Mouse (Mus musculus) liver, adult 2 months (tissue): ENCODE results near the gene Aktip. TPM values are rescaled to one million over a fixed set of nuclear protein-coding genes. Genes with fewer than 3 reads are reported as not detected.

Experiments
- DNase-seq: peaks from one replicate; pipeline ENCODE4 v3.0.0-alpha.2; 2011; ENCODE audit warnings: low read depth, low spot score; ENCODE audit errors: extremely low read depth
- H3K27ac ChIP-seq: fragments of 200-500 bp; replicated peaks from 2 replicates; pipeline ENCODE4 v1.5.1; 2012; ENCODE audit warnings: low read depth, mild to moderate bottlenecking, control low read depth, inconsistent platforms, low read length; ENCODE audit not compliant: insufficient read depth
- H3K27me3 ChIP-seq: fragments of 200-500 bp; 2 replicates; pipeline ENCODE4 v1.6.1; 2012; ENCODE audit warnings: mild to moderate bottlenecking, moderate library complexity, low read length, inconsistent platforms; ENCODE audit not compliant: control insufficient read depth, insufficient read depth
- H3K36me3 ChIP-seq: fragments of 200-500 bp; 2 replicates; pipeline ENCODE4 v1.6.1; 2012; ENCODE audit warnings: low read length, inconsistent platforms; ENCODE audit not compliant: control insufficient read depth, insufficient read depth
- H3K4me1 ChIP-seq: fragments of 200-500 bp; 2 replicates; pipeline ENCODE4 v1.6.1; 2011; ENCODE audit warnings: low read length; ENCODE audit not compliant: control insufficient read depth, insufficient read depth
- H3K4me3 ChIP-seq: fragments of 200-500 bp; 2 replicates; pipeline ENCODE4 v1.5.1; 2011; ENCODE audit warnings: low read depth, mild to moderate bottlenecking, control low read depth, low read length, moderate library complexity; ENCODE audit not compliant: insufficient read depth
- H3K79me2 ChIP-seq: fragments of 200-500 bp; 2 replicates; pipeline ENCODE4 v1.6.1; 2012; ENCODE audit warnings: inconsistent platforms, mild to moderate bottlenecking, low read length, moderate library complexity; ENCODE audit not compliant: control insufficient read depth, insufficient read depth
- H3K9ac ChIP-seq: fragments of 200-500 bp; 2 replicates; pipeline ENCODE4 v1.6.1; 2012; ENCODE audit warnings: low read depth, mild to moderate bottlenecking, control low read depth, inconsistent platforms, low read length
- CTCF ChIP-seq: fragments of 200-500 bp; IDR thresholded peaks from 2 replicates; pipeline ENCODE4 v1.5.1; 2011; ENCODE audit warnings: low read depth, low read length, control low read depth
- POLR2A ChIP-seq: fragments of 200-500 bp; IDR thresholded peaks from 2 replicates; pipeline ENCODE4 v1.6.1; 2011; ENCODE audit warnings: low read length, control low read depth; ENCODE audit not compliant: insufficient read depth; ENCODE audit errors: extremely low read depth
- WGBS: fragments of 180-500 bp; shearing (Covaris S2); methylation state at CpG from one replicate; pipeline ENCODE4 v1.1.7; 2018; 5-methylcytosine and 5-hydroxymethylcytosine counted together
- polyA plus RNA-seq: library from polyadenylated mRNA; depleted of rRNA; stranded (reverse); fragments of >200 nt; gene quantifications from 2 replicates; pipeline ENCODE4 v1.2.3, GENCODE M21; 2012
- total RNA-seq: library from RNA; depleted of rRNA; stranded (reverse); fragments of >200 nt; gene quantifications from 2 replicates; pipeline ENCODE4 v1.2.3, GENCODE M21; 2014

Gene Aktip
- total and polyA plus RNA-seq, 2 experiments, result 8.9 to 9.9 TPM

GRCm38 (mm10) chr8:91198036-91198435 is 1.7 kb downstream of the Aktip start:
- H3K9ac ChIP-seq, result no peak overlapping the region
- no peaks in the 10 kb centered on the region for H3K79me2 ChIP-seq
- H3K4me3 ChIP-seq, result no peak overlapping the region
- no peak for DNase-seq
- TF ChIP-seq CTCF (no peak), POLR2A (no peak)
- H3K27ac ChIP-seq, result no peak overlapping the region
- H3K4me1 ChIP-seq, result no peaks in the 10 kb centered on the region
- H3K36me3 ChIP-seq, result no peaks in the 10 kb centered on the region
- no peaks in the 10 kb centered on the region for H3K27me3 ChIP-seq
- 93% methylated on average over 3 of the region's 3 CpGs for WGBS

- H3K27ac ChIP-seq, result no peak overlapping the region
- WGBS, result 75% methylated on average over 5 of the region's 5 CpGs
- TF ChIP-seq POLR2A (no peak), CTCF (no peak)
- no peaks in the 10 kb centered on the region for H3K79me2 ChIP-seq
- no peaks in the 10 kb centered on the region for H3K4me1 ChIP-seq
- no peak overlapping the region for H3K4me3 ChIP-seq
- DNase-seq, result no peak
- no peaks in the 10 kb centered on the region for H3K27me3 ChIP-seq
- no peaks in the 10 kb centered on the region for H3K36me3 ChIP-seq
- no peak overlapping the region for H3K9ac ChIP-seq
Observed at GRCm38 (mm10) chr8:91197233-91197632, 2.5 kb downstream of the Aktip start.

GRCm38 (mm10) chr8:91196661-91197060 is 3.1 kb downstream of the Aktip start:
- Histone ChIP-seq H3K27me3 (no peaks in the 10 kb centered on the region), H3K79me2 (no peaks in the 10 kb centered on the region), H3K4me1 (no peaks in the 10 kb centered on the region), H3K9ac (no peak overlapping the region), H3K27ac (no peak overlapping the region), H3K4me3 (no peak overlapping the region), H3K36me3 (no peaks in the 10 kb centered on the region)
- no peak for DNase-seq
- 84% methylated on average over 12 of the region's 12 CpGs for WGBS
- TF ChIP-seq POLR2A (no peak), CTCF (no peak)

- Histone ChIP-seq H3K79me2 (no peaks in the 10 kb centered on the region), H3K9ac (no peak overlapping the region), H3K4me1 (no peaks in the 10 kb centered on the region), H3K4me3 (no peak overlapping the region), H3K36me3 (no peaks in the 10 kb centered on the region), H3K27ac (no peak overlapping the region), H3K27me3 (no peaks in the 10 kb centered on the region)
- no peak for DNase-seq
- TF ChIP-seq CTCF, result no peak
- no peak for TF ChIP-seq POLR2A
- 76% methylated on average over 2 of the region's 2 CpGs for WGBS
Observed at GRCm38 (mm10) chr8:91194081-91194480, 5.7 kb downstream of the Aktip start.

GRCm38 (mm10) chr8:91192941-91193340 is 6.8 kb downstream of the Aktip start:
- WGBS, result 84% methylated on average over 5 of the region's 5 CpGs

GRCm38 (mm10) chr8:91190816-91191340 is 8.9 kb downstream of the Aktip start:
- H3K27ac ChIP-seq, result no peak overlapping the region
- H3K4me3 ChIP-seq, result no peak overlapping the region
- 5% methylated on average over 17 of the region's 17 CpGs for whole genome bisulfite sequencing
- TF ChIP-seq POLR2A (no peak), CTCF (peak; percentile 90)
- H3K36me3 ChIP-seq, result no peaks in the 10 kb centered on the region
- H3K9ac ChIP-seq, result no peak overlapping the region
- H3K4me1 ChIP-seq, result no peaks in the 10 kb centered on the region
- peak; percentile 21 for DNase-seq
- H3K27me3 ChIP-seq, result no peaks in the 10 kb centered on the region
- H3K79me2 ChIP-seq, result no peaks in the 10 kb centered on the region

More at GRCm38 (mm10) chr8:91192941-91193340, 6.8 kb downstream of the Aktip start:
- Histone ChIP-seq H3K27ac (no peak overlapping the region), H3K79me2 (no peaks in the 10 kb centered on the region), H3K9ac (no peak overlapping the region), H3K4me1 (no peaks in the 10 kb centered on the region), H3K27me3 (no peaks in the 10 kb centered on the region), H3K4me3 (no peak overlapping the region), H3K36me3 (no peaks in the 10 kb centered on the region)
- TF ChIP-seq POLR2A (no peak), CTCF (no peak)
- no peak for DNase-seq
